Mouse (Mus musculus) hindbrain, embryonic 12.5 days (tissue): ENCODE measurements around the gene Kcnab1. TPM values are rescaled to one million over a fixed set of nuclear protein-coding genes. Genes with fewer than 3 reads are reported as not detected.

Experiments used
- ATAC-seq: fragments of 200-750 bp; cut with Nextera tagmentation; 2 replicates; pipeline ENCODE4 v1.8.0; 2017; ENCODE audit warnings: moderate TSS enrichment; ENCODE audit not compliant: low FRiP score
- H3K27ac ChIP-seq: fragments of 300-500 bp; sonication (generic); 2 replicates; pipeline ENCODE4 v1.5.1; 2016; ENCODE audit warnings: mild to moderate bottlenecking
- H3K27me3 ChIP-seq: fragments of 300-500 bp; sonication (generic); 2 replicates; pipeline ENCODE4 v1.6.1; 2016; ENCODE audit warnings: mild to moderate bottlenecking
- H3K36me3 ChIP-seq: fragments of 300-500 bp; sonication (generic); 2 replicates; pipeline ENCODE4 v1.6.1; 2016; ENCODE audit warnings: mild to moderate bottlenecking
- H3K4me1 ChIP-seq: fragments of 300-500 bp; sonication (generic); 2 replicates; pipeline ENCODE4 v1.6.1; 2016
- H3K4me2 ChIP-seq: fragments of 300-500 bp; sonication (generic); replicated peaks from 2 replicates; pipeline ENCODE4 v1.6.1; 2016; ENCODE audit warnings: mild to moderate bottlenecking
- H3K4me3 ChIP-seq: fragments of 300-500 bp; sonication (generic); 2 replicates; pipeline ENCODE4 v1.5.1; 2016; ENCODE audit warnings: mild to moderate bottlenecking
- H3K9ac ChIP-seq: fragments of 300-500 bp; sonication (generic); 2 replicates; pipeline ENCODE4 v1.6.1; 2016; ENCODE audit warnings: mild to moderate bottlenecking, moderate library complexity
- H3K9me3 ChIP-seq: fragments of 300-500 bp; sonication (generic); replicated peaks from 2 replicates; pipeline ENCODE4 v1.6.1; 2016; ENCODE audit warnings: mild to moderate bottlenecking
- WGBS: fragments of 180-500 bp; shearing (Covaris S2); methylation state at CpG from one replicate; pipeline ENCODE4 v1.1.7; 2016; 5-methylcytosine and 5-hydroxymethylcytosine counted together
- polyA plus RNA-seq: library from polyadenylated mRNA; unstranded; fragments of >200 nt; fragmentation: Nextera tagmentation; extraction: Ambion mirVana; gene quantifications from 2 replicates; pipeline ENCODE4 v1.2.1, GENCODE M21; 2016

The Kcnab1 gene
- polyA plus RNA-seq, 1 experiment from 2014 or later, result 6.3 TPM

- H3K4me1 ChIP-seq, result no peaks in the 10 kb centered on the region
- no peaks in the 10 kb centered on the region for H3K27me3 ChIP-seq
- no peaks in the 10 kb centered on the region for H3K36me3 ChIP-seq
- H3K27ac ChIP-seq, result no peak overlapping the region
- WGBS, result 85% methylated on average over 2 of the region's 2 CpGs
- no peak overlapping the region for H3K9ac ChIP-seq
- H3K4me3 ChIP-seq, result no peak overlapping the region
- no peak overlapping the region for H3K4me2 ChIP-seq
- 0 out of 2 replicates have a peak, but pooled peaks cover 3% of the 10 kb centered on the region for H3K9me3 ChIP-seq
- ATAC-seq, result no peak
Observed at GRCm38 (mm10) chr3:65283366-65283765, 174.2 kb downstream of the Kcnab1 start.

- Histone ChIP-seq H3K27ac (no peak overlapping the region), H3K9ac (no peak overlapping the region), H3K27me3 (no peaks in the 10 kb centered on the region), H3K36me3 (no peaks in the 10 kb centered on the region), H3K4me2 (no peak overlapping the region), H3K4me1 (no peaks in the 10 kb centered on the region), H3K4me3 (no peak overlapping the region), H3K9me3 (0 out of 2 replicates have a peak, but pooled peaks cover 3% of the 10 kb centered on the region)
- no peak for ATAC-seq
- WGBS, result 87% methylated on average over 2 of the region's 2 CpGs
Observed at GRCm38 (mm10) chr3:65288994-65289393, 179.8 kb downstream of the Kcnab1 start.

DNA sequence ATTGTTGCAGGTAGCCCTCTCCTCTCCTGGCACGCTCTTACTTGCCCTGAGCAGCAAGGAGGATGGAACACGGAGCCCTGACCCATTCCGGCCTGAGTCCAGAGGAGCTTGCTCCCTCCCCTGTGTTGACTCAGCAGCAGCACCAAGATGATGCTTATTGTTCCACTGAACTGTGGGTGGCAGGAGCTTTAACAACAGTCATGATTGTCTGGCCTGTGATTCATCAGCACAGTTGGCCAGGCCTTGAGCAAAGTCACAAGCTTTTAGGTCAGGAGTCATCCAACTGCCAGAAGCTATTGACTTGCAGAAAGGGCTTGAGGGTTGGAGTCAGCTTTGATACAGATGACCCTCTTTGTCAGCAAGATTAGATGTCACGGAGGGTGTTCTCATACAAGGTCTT lies 187.8 kb downstream of the Kcnab1 start:
- no peaks in the 10 kb centered on the region for H3K4me1 ChIP-seq
- H3K4me2 ChIP-seq, result no peak overlapping the region
- H3K9me3 ChIP-seq, result no peaks in the 10 kb centered on the region
- 27% methylated on average over 4 of the region's 4 CpGs for WGBS
- no peak for ATAC-seq
- H3K4me3 ChIP-seq, result no peak overlapping the region
- no peaks in the 10 kb centered on the region for H3K27me3 ChIP-seq
- H3K27ac ChIP-seq, result no peak overlapping the region
- no peak overlapping the region for H3K9ac ChIP-seq
- no peaks in the 10 kb centered on the region for H3K36me3 ChIP-seq

DNA sequence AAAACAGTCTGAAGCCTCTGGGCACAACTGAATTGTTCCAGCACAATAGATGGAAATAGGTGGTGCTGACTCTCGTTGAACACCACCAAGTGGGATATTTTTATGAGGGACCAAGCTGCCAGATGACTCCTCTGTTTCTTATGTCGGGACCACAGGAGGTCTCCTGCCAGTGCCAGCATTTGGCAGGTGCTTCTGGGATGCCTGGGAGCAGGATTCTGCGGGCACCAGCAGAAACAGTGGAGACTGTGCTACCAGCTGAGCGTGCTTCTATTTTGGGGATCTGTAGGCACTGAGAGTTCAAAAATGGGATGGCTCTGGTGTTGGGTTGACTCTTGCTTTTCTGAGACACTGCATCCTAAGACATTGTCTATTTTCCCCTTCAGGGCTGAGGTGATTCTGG lies 190.0 kb downstream of the Kcnab1 start:
- H3K9me3 ChIP-seq, result no peaks in the 10 kb centered on the region
- no peak overlapping the region for H3K27ac ChIP-seq
- H3K9ac ChIP-seq, result no peak overlapping the region
- H3K4me3 ChIP-seq, result no peak overlapping the region
- 0 out of 2 replicates have a peak, but pooled peaks cover 3% of the 10 kb centered on the region for H3K4me1 ChIP-seq
- H3K36me3 ChIP-seq, result no peaks in the 10 kb centered on the region
- 79% methylated on average over 4 of the region's 4 CpGs for WGBS
- no peak overlapping the region for H3K4me2 ChIP-seq
- H3K27me3 ChIP-seq, result no peaks in the 10 kb centered on the region
- no peak for ATAC-seq

DNA sequence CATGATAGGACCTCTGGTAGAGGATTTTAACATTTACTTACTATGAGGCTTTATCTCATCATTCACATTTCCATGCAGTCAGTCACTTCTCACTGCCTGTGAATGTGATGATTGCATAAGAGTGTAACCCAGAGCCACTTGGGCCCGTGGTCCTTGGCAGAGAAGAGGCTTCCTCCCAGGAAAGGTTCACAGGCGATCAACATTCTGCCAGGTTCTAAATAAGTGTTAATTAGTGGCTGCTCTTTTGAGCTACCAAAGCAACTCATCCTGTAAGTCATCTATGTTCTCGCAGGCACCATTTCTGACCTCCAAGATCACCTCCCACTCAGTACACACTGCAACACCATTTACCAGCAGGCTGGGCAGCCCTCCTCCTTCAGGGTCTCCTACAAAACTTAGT lies 192.3 kb downstream of the Kcnab1 start:
- Histone ChIP-seq H3K27me3 (no peaks in the 10 kb centered on the region), H3K4me3 (no peak overlapping the region), H3K9ac (no peak overlapping the region), H3K9me3 (no peaks in the 10 kb centered on the region), H3K36me3 (no peaks in the 10 kb centered on the region), H3K4me2 (no peak overlapping the region), H3K4me1 (0 out of 2 replicates have a peak, but pooled peaks cover 3% of the 10 kb centered on the region), H3K27ac (no peak overlapping the region)
- ATAC-seq, result no peak
- 70% methylated on average over 3 of the region's 3 CpGs for WGBS

GRCm38 (mm10) chr3:65302559-65302958 lies 193.4 kb downstream of the Kcnab1 start:
- WGBS, result 8% methylated on average over 5 of the region's 5 CpGs
- Histone ChIP-seq H3K27ac (no peak overlapping the region), H3K36me3 (no peaks in the 10 kb centered on the region), H3K9ac (no peak overlapping the region), H3K4me2 (no peak overlapping the region), H3K9me3 (no peaks in the 10 kb centered on the region), H3K4me1 (0 out of 2 replicates have a peak, but pooled peaks cover 3% of the 10 kb centered on the region), H3K4me3 (no peak overlapping the region), H3K27me3 (no peaks in the 10 kb centered on the region)
- ATAC-seq, result no peak

DNA sequence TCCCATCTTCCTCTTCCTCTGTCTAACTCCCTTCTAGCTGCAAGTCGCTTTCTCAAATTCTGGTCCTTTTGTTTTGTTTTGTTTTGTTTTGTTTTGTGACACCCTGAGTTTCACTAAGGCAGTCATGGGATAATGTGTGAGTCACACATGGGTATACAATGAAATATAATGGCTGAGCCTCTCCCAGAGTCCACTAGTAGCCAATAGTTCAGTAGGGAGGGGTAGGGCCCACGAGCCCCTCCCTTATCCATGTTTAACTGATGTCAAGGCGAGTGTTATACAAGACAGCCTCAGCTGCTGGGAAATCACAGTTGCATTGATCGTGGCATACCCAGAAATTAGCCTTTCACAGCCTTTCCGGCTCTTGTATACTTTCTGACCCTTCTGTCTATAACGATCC lies 206.7 kb downstream of the Kcnab1 start:
- no peak overlapping the region for H3K27ac ChIP-seq
- WGBS, result 61% methylated on average over 6 of the region's 6 CpGs
- no peak for ATAC-seq

DNA sequence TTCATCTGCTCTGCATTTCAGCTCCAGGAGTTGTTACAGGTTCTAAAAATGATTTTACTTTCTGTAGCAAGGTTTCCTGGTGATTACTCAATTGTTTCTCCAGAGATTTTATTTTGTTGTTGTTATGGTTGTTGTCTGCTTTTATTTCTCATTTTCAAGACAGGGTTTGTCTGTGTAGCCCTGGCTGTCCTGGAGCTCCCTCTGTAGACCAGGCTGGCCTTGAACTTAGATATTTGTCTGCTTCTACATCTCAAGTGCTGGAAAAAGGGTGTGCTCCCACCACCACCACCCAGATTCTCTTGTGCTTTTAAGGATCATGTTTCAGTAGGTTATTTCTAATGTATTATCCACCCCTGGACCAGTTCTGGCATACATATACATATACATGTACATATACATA lies 207.6 kb downstream of the Kcnab1 start:
- Histone ChIP-seq H3K36me3 (no peaks in the 10 kb centered on the region), H3K4me2 (no peak overlapping the region), H3K4me1 (no peaks in the 10 kb centered on the region), H3K9ac (no peak overlapping the region), H3K9me3 (no peaks in the 10 kb centered on the region), H3K27ac (no peak overlapping the region), H3K27me3 (no peaks in the 10 kb centered on the region), H3K4me3 (no peak overlapping the region)
- no peak for ATAC-seq

More for the DNA sequence above, 206.7 kb downstream of the Kcnab1 start:
- no peak overlapping the region for H3K4me3 ChIP-seq
- no peak overlapping the region for H3K9ac ChIP-seq
- H3K9me3 ChIP-seq, result no peaks in the 10 kb centered on the region
- H3K4me1 ChIP-seq, result no peaks in the 10 kb centered on the region
- H3K36me3 ChIP-seq, result no peaks in the 10 kb centered on the region
- no peaks in the 10 kb centered on the region for H3K27me3 ChIP-seq
- H3K4me2 ChIP-seq, result no peak overlapping the region

GRCm38 (mm10) chr3:65317876-65318537 lies 208.8 kb downstream of the Kcnab1 start:
- 0 out of 2 replicates have a peak, but pooled peaks have one; percentile 22 for ATAC-seq
- Histone ChIP-seq H3K27ac (no peak overlapping the region), H3K9me3 (no peaks in the 10 kb centered on the region), H3K27me3 (no peaks in the 10 kb centered on the region), H3K9ac (no peak overlapping the region), H3K4me1 (no peaks in the 10 kb centered on the region), H3K4me3 (no peak overlapping the region), H3K36me3 (no peaks in the 10 kb centered on the region), H3K4me2 (no peak overlapping the region)
- WGBS, result 42% methylated on average over 10 of the region's 10 CpGs

- Histone ChIP-seq H3K36me3 (no peaks in the 10 kb centered on the region), H3K27ac (no peak overlapping the region), H3K4me1 (no peaks in the 10 kb centered on the region), H3K27me3 (no peaks in the 10 kb centered on the region), H3K9ac (no peak overlapping the region), H3K9me3 (no peaks in the 10 kb centered on the region), H3K4me3 (no peak overlapping the region), H3K4me2 (no peak overlapping the region)
- no peak for ATAC-seq
- WGBS, result 71% methylated on average over 7 of the region's 7 CpGs
Observed at GRCm38 (mm10) chr3:65319248-65320008, 210.2 kb downstream of the Kcnab1 start.

DNA sequence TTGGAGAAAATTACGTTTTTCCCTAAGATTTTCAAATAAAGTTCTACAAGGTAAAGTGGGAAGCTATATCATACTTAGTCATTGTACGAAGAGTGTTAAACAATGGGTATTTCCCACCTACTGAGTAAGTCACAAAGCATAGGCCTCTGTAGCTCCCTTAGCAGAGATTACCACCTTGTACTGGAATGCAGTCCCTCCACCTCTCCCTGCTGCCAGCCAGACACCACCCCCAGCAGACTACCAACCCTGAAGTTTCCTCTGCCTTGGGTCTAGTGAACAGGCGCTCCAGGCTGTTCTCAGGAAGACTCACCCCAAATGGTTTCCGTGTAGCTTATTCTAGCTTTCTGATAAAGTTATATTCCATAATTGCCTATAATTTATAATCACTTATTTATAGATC lies 211.8 kb downstream of the Kcnab1 start:
- Histone ChIP-seq H3K9ac (no peak overlapping the region), H3K4me1 (no peaks in the 10 kb centered on the region), H3K4me2 (no peak overlapping the region), H3K27ac (no peak overlapping the region), H3K27me3 (no peaks in the 10 kb centered on the region), H3K9me3 (no peaks in the 10 kb centered on the region), H3K36me3 (no peaks in the 10 kb centered on the region), H3K4me3 (no peak overlapping the region)
- WGBS, result 87% methylated on average over 4 of the region's 4 CpGs
- ATAC-seq, result no peak

- WGBS, result 87% methylated on average over 14 of the region's 14 CpGs
- Histone ChIP-seq H3K4me1 (no peaks in the 10 kb centered on the region), H3K27me3 (no peaks in the 10 kb centered on the region), H3K4me3 (no peak overlapping the region), H3K27ac (no peak overlapping the region), H3K9ac (no peak overlapping the region), H3K9me3 (no peaks in the 10 kb centered on the region), H3K36me3 (no peaks in the 10 kb centered on the region), H3K4me2 (no peak overlapping the region)
- ATAC-seq, result no peak
Observed at GRCm38 (mm10) chr3:65321981-65322779, 213.0 kb downstream of the Kcnab1 start.
